Mouse (Mus musculus): ENCODE data around the gene Stxbp3.

Gene Stxbp3

GRCm38 (mm10) chr3:108764976-108765375 is 75.3 kb downstream of the Stxbp3 start:
- DNase-seq (ENCODE audit: low spot score), result no peak

DNA sequence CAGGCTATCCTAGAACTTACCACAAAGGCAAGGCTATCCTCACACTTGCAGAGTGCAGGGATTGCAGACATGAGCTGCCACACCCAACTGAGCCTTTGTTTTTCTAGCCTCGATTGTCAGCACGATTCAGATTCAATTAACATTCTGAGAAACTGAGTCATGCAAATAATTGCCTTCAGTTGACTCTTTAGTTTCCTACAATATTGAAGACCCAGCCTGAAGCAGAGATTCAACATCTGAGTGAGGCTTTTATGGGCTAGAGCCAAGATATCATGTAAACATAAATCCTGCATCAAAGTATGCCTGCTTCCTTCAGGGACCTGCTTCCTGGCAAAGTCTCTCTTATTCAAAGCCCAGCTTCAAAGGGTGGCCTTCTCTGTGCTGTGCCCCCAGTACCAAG is 76.6 kb downstream of the Stxbp3 start:
- DNase-seq (ENCODE audit: low spot score), result no peak

DNA sequence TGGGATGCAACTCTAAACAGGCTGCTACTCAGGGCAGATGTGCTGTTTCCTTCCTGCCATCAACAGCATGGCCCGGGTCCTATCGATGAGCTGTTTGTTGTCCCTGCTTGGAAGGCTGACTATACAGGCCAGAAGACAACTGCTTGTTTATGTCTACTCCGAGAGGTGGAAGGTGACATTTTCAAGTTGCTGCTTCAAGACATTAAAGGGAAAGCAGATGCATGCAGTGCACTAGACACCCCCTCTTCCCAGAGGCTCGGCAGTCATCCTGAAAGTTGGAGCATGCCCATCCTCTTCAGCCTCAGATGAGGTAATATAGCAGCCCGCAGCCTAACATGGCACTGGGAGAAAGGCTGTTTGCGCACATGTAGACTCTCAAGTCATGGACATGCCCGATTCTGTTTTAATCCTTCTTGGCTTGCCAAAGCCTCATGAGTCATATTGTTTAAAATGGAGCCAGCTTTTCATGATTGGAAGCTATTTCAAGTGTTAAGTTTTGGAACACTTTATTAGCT is 77.7 kb downstream of the Stxbp3 start:
- no peak for DNase-seq (ENCODE audit: low spot score)

DNA sequence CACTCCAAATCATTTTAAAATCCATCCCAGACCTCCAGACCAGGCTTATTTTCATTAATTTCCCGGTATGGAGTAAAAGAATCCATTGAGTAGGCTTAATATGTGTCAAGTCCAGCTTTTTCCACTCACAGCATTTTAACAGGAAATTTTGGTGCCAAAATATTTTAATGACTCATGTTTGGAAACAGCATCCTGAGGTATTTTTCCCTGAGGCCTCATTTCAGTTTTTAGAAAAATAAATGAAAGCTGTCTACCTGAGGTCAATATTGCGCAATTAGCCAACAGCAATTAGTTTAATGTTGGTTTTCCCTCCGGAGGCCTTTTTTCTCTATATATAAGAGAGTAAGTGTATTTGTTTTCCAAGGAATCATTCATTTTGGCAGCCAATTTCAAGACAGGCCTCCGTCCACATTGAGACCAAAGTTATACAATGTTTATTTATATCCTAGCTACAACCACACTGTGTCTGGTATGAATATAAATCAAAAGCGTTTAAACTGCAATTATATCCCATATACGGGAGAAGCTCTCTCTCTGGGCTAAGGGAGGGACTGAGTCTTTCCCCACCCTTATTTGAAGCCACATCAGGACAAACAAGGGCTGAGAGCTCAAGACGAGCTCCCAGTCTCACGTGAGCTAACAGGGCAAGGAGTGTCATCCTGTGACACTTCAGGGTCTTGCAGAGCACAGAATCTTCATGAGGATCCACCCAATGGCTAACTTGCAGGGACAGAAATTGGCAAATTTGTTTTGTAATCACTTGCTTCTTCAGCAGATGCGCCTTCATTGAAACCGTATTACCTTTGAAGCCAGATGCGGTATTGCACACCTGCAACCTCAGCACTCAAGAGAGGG is 80.5 kb downstream of the Stxbp3 start:
- no peak for DNase-seq (ENCODE audit: low spot score)

DNA sequence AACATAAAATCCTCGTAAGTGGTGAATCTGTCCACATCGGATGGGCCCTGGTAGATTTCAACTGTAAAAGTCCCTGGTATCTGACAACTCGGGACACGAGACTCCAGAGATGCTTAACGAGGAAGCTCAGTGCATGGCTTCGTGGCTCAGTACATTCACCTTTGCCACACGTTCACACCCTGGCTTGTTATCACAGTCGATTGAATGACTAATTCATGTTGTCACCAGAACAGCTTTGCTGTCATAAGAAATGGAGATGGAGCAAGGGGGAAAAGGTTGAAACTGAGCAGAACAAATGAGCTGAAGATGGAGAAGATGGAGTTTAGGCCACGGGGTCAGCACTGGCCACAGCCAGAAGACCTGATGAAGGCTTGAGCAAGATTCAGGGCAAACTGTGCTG is 82.8 kb downstream of the Stxbp3 start:
- DNase-seq (ENCODE audit: low spot score), result no peak

GRCm38 (mm10) chr3:108756131-108756530 is 84.2 kb downstream of the Stxbp3 start:
- no peak for DNase-seq (ENCODE audit: low spot score)

GRCm38 (mm10) chr3:108755542-108755941 is 84.8 kb downstream of the Stxbp3 start:
- DNase-seq (ENCODE audit: low spot score), result no peak

DNA sequence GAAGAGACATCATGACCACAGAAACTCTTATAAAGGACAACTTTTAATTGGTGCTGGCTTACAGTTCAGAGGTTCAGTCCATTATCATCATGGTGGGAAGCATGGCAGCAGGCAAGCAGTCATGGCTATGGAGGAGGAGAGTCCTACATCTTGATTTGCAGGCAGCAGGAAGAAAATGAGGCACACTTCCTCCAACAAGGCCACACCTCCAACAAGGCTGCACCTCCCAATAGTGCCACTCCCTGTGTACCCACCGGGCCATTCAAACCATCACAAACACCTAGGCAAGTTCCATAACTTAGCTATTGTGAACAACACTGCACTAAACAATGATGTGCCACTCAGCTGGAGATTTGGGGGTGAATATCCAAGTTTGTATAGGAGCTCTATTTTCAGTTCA is 85.8 kb downstream of the Stxbp3 start:
- DNase-seq (ENCODE audit: low spot score), result no peak

GRCm38 (mm10) chr3:108751691-108752090 is 88.6 kb downstream of the Stxbp3 start:
- DNase-seq (ENCODE audit: low spot score), result no peak

DNA sequence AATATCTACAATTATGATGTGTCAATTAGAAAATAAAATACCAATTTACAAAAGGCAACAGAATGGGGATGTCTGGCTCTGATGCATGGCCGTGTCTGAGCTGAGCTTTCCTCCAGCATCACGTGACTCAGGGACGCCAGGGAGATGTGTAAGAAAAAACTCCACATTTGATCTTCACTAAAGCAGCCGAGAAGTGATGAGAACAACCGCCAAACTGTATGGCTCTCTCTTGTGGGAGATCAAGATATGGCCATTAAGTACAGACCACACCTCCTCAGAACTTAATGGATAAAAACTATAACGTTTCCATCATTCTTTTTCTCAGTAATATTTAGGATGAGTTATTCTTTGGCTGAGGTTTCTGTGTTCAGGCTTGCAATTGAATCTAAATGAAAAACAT is 89.3 kb downstream of the Stxbp3 start:
- DNase-seq (ENCODE audit: low spot score), result no peak

- DNase-seq (ENCODE audit: low spot score), result no peak
Observed at GRCm38 (mm10) chr3:108744060-108744459, 96.3 kb downstream of the Stxbp3 start.

All from yolk sac, embryonic 10.5 days (tissue).